Mouse (Mus musculus): ENCODE data around the gene Hdac4. TPM values are rescaled to one million over a fixed set of nuclear protein-coding genes. Genes with fewer than 3 reads are reported as not detected.
A peak's percentile ranks its signal among the peaks of the same experiment; 100 is the strongest.

The Hdac4 gene
- polyA plus RNA-seq, 1 experiment from 2014 or later, result 14.2 TPM

- DNase-seq (ENCODE audit: low spot score), result no peak
- H3K4me1 ChIP-seq, result peaks cover 10% of the 10 kb centered on the region
- peaks cover 10% of the 10 kb centered on the region; the same call in 1 of the 2 replicates for H3K36me3 ChIP-seq
- H3K27ac ChIP-seq, result no peak overlapping the region
- H3K9me3 ChIP-seq, result no peaks in the 10 kb centered on the region
- H3K27me3 ChIP-seq (ENCODE audit: insufficient read depth, poor library complexity, severe bottlenecking), result no peaks in the 10 kb centered on the region
- H3K4me3 ChIP-seq, result no peak overlapping the region
- 48% methylated on average over 2 of the region's 2 CpGs for WGBS
These were observed 189.9 kb downstream of the Hdac4 start for GRCm38 (mm10) chr1:92005617-92005940.

GRCm38 (mm10) chr1:92004906-92005616, 190.4 kb downstream of the Hdac4 start:
- no peak overlapping the region for H3K27ac ChIP-seq
- H3K36me3 ChIP-seq, result peaks cover 15% of the 10 kb centered on the region; the same call in 1 of the 2 replicates
- peaks cover 10% of the 10 kb centered on the region for H3K4me1 ChIP-seq
- no peaks in the 10 kb centered on the region for H3K27me3 ChIP-seq (ENCODE audit: insufficient read depth, poor library complexity, severe bottlenecking)
- no peak for DNase-seq (ENCODE audit: low spot score)
- 79% methylated on average over 8 of the region's 8 CpGs for WGBS
- no peaks in the 10 kb centered on the region for H3K9me3 ChIP-seq
- no peak overlapping the region for H3K4me3 ChIP-seq

- 68% methylated on average over 1 of the region's 1 CpGs for whole genome bisulfite sequencing
- no peaks in the 10 kb centered on the region for H3K27me3 ChIP-seq (ENCODE audit: insufficient read depth, poor library complexity, severe bottlenecking)
- H3K27ac ChIP-seq, result no peak overlapping the region
- no peak for DNase-seq (ENCODE audit: low spot score)
- peaks cover 18% of the 10 kb centered on the region; the same call in 1 of the 2 replicates for H3K36me3 ChIP-seq
- no peak overlapping the region for H3K4me3 ChIP-seq
- no peaks in the 10 kb centered on the region for H3K9me3 ChIP-seq
- H3K4me1 ChIP-seq, result peaks cover 10% of the 10 kb centered on the region
These were observed 191.4 kb downstream of the Hdac4 start for GRCm38 (mm10) chr1:92004122-92004521.

- Histone ChIP-seq H3K4me1 (peaks cover 7% of the 10 kb centered on the region), H3K4me3 (no peak overlapping the region), H3K36me3 (peaks cover 26% of the 10 kb centered on the region), H3K27ac (no peak overlapping the region), H3K9me3 (no peaks in the 10 kb centered on the region), H3K27me3 (ENCODE audit: insufficient read depth, poor library complexity, severe bottlenecking) (no peaks in the 10 kb centered on the region)
- peak; percentile 19 for DNase-seq (ENCODE audit: low spot score)
- 89% methylated on average over 2 of the region's 2 CpGs for WGBS
These were observed 195.3 kb downstream of the Hdac4 start for GRCm38 (mm10) chr1:92000226-92000625.

GRCm38 (mm10) chr1:91993658-91994165, 201.8 kb downstream of the Hdac4 start:
- Histone ChIP-seq H3K4me3 (no peak overlapping the region), H3K36me3 (peaks cover 46% of the 10 kb centered on the region), H3K4me1 (no peaks in the 10 kb centered on the region), H3K9me3 (no peaks in the 10 kb centered on the region), H3K27ac (no peak overlapping the region), H3K27me3 (ENCODE audit: insufficient read depth, poor library complexity, severe bottlenecking) (no peaks in the 10 kb centered on the region)
- 81% methylated on average over 9 of the region's 9 CpGs for WGBS
- no peak for DNase-seq (ENCODE audit: low spot score)

- Histone ChIP-seq H3K27ac (no peak overlapping the region), H3K9me3 (no peaks in the 10 kb centered on the region), H3K27me3 (ENCODE audit: insufficient read depth, poor library complexity, severe bottlenecking) (no peaks in the 10 kb centered on the region), H3K36me3 (peaks cover 51% of the 10 kb centered on the region), H3K4me1 (no peaks in the 10 kb centered on the region), H3K4me3 (no peak overlapping the region)
- DNase-seq (ENCODE audit: low spot score), result no peak
- WGBS, result 74% methylated on average over 3 of the region's 3 CpGs
These were observed 202.8 kb downstream of the Hdac4 start for GRCm38 (mm10) chr1:91992652-91993051.

GRCm38 (mm10) chr1:91991597-91991996, 203.9 kb downstream of the Hdac4 start:
- Histone ChIP-seq H3K27ac (no peak overlapping the region), H3K9me3 (no peaks in the 10 kb centered on the region), H3K4me3 (no peak overlapping the region), H3K36me3 (peaks cover 60% of the 10 kb centered on the region), H3K27me3 (ENCODE audit: insufficient read depth, poor library complexity, severe bottlenecking) (no peaks in the 10 kb centered on the region), H3K4me1 (peaks cover 5% of the 10 kb centered on the region; the same call in 1 of the 2 replicates)
- DNase-seq (ENCODE audit: low spot score), result no peak

GRCm38 (mm10) chr1:91990852-91991251, 204.6 kb downstream of the Hdac4 start:
- DNase-seq (ENCODE audit: low spot score), result no peak
- Histone ChIP-seq H3K27ac (no peak overlapping the region), H3K36me3 (peaks cover 57% of the 10 kb centered on the region), H3K9me3 (no peaks in the 10 kb centered on the region), H3K4me3 (no peak overlapping the region), H3K27me3 (ENCODE audit: insufficient read depth, poor library complexity, severe bottlenecking) (no peaks in the 10 kb centered on the region), H3K4me1 (peaks cover 5% of the 10 kb centered on the region; the same call in 1 of the 2 replicates)
- 80% methylated on average over 5 of the region's 5 CpGs for WGBS

GRCm38 (mm10) chr1:91988866-91989265, 206.6 kb downstream of the Hdac4 start:
- H3K27ac ChIP-seq, result no peak overlapping the region
- WGBS, result 94% methylated on average over 1 of the region's 1 CpGs
- peaks cover 65% of the 10 kb centered on the region for H3K36me3 ChIP-seq

GRCm38 (mm10) chr1:91987431-91987830, 208.1 kb downstream of the Hdac4 start:
- Histone ChIP-seq H3K27me3 (ENCODE audit: insufficient read depth, poor library complexity, severe bottlenecking) (no peaks in the 10 kb centered on the region), H3K36me3 (peaks cover 73% of the 10 kb centered on the region), H3K27ac (no peak overlapping the region), H3K4me3 (no peak overlapping the region), H3K4me1 (peaks cover 9% of the 10 kb centered on the region), H3K9me3 (no peaks in the 10 kb centered on the region)
- no peak for DNase-seq (ENCODE audit: low spot score)
- WGBS, result 94% methylated on average over 8 of the region's 8 CpGs

More at GRCm38 (mm10) chr1:91988866-91989265, 206.6 kb downstream of the Hdac4 start:
- no peak for DNase-seq (ENCODE audit: low spot score)
- peaks cover 5% of the 10 kb centered on the region; the same call in 1 of the 2 replicates for H3K4me1 ChIP-seq
- H3K9me3 ChIP-seq, result no peaks in the 10 kb centered on the region
- no peak overlapping the region for H3K4me3 ChIP-seq
- no peaks in the 10 kb centered on the region for H3K27me3 ChIP-seq (ENCODE audit: insufficient read depth, poor library complexity, severe bottlenecking)

- Histone ChIP-seq H3K9me3 (no peaks in the 10 kb centered on the region), H3K27me3 (ENCODE audit: insufficient read depth, poor library complexity, severe bottlenecking) (no peaks in the 10 kb centered on the region), H3K36me3 (peaks cover 66% of the 10 kb centered on the region), H3K4me1 (peaks cover 12% of the 10 kb centered on the region), H3K27ac (no peak overlapping the region), H3K4me3 (no peak overlapping the region)
- DNase-seq (ENCODE audit: low spot score), result no peak
These were observed 209.7 kb downstream of the Hdac4 start for GRCm38 (mm10) chr1:91985783-91986182.

GRCm38 (mm10) chr1:91984507-91984906, 211.0 kb downstream of the Hdac4 start:
- Histone ChIP-seq H3K27ac (no peak overlapping the region), H3K27me3 (ENCODE audit: insufficient read depth, poor library complexity, severe bottlenecking) (no peaks in the 10 kb centered on the region), H3K9me3 (no peaks in the 10 kb centered on the region), H3K36me3 (peaks cover 67% of the 10 kb centered on the region), H3K4me1 (peaks cover 12% of the 10 kb centered on the region), H3K4me3 (no peak overlapping the region)
- WGBS, result 77% methylated on average over 8 of the region's 8 CpGs
- no peak for DNase-seq (ENCODE audit: low spot score)

GRCm38 (mm10) chr1:91981381-91981780, 214.1 kb downstream of the Hdac4 start:
- Histone ChIP-seq H3K27ac (no peak overlapping the region), H3K36me3 (peaks cover 55% of the 10 kb centered on the region), H3K27me3 (ENCODE audit: insufficient read depth, poor library complexity, severe bottlenecking) (no peaks in the 10 kb centered on the region), H3K4me3 (no peak overlapping the region), H3K4me1 (peaks cover 18% of the 10 kb centered on the region), H3K9me3 (no peaks in the 10 kb centered on the region)
- DNase-seq (ENCODE audit: low spot score), result no peak
- 45% methylated on average over 1 of the region's 1 CpGs for WGBS

- Histone ChIP-seq H3K4me1 (peaks cover 18% of the 10 kb centered on the region), H3K36me3 (peaks cover 61% of the 10 kb centered on the region), H3K27ac (no peak overlapping the region), H3K9me3 (no peaks in the 10 kb centered on the region), H3K4me3 (no peak overlapping the region), H3K27me3 (ENCODE audit: insufficient read depth, poor library complexity, severe bottlenecking) (no peaks in the 10 kb centered on the region)
- DNase-seq (ENCODE audit: low spot score), result no peak
- 60% methylated on average over 3 of the region's 3 CpGs for WGBS
These were observed 217.1 kb downstream of the Hdac4 start for GRCm38 (mm10) chr1:91978443-91978842.

All from heart, embryonic 10.5 days (tissue).